Mouse (Mus musculus) liver, embryonic 12.5 days (tissue): ENCODE measurements at regions not wholly inside any gene's neighbourhood (a gene's known extent, or its start where the extent isn't known, plus 50 kb on each side); places are given as distances from the start of the nearest gene placed in this dataset.

Experiments used
- ATAC-seq: fragments of 200-750 bp; cut with Nextera tagmentation; 2 replicates; pipeline ENCODE4 v1.8.0; 2017; ENCODE audit warnings: moderate number of reproducible peaks, mild to moderate bottlenecking, moderate library complexity
- H3K27ac ChIP-seq: fragments of 300-500 bp; sonication (generic); 2 replicates; pipeline ENCODE4 v1.5.1; 2016; ENCODE audit warnings: mild to moderate bottlenecking
- H3K27me3 ChIP-seq: fragments of 300-500 bp; sonication (generic); replicated peaks from 2 replicates; pipeline ENCODE4 v1.6.1; 2016; ENCODE audit warnings: mild to moderate bottlenecking, moderate library complexity
- H3K36me3 ChIP-seq: fragments of 300-500 bp; sonication (generic); 2 replicates; pipeline ENCODE4 v1.6.1; 2016; ENCODE audit warnings: mild to moderate bottlenecking, moderate library complexity
- H3K4me1 ChIP-seq: fragments of 300-500 bp; sonication (generic); 2 replicates; pipeline ENCODE4 v1.6.1; 2016
- H3K4me2 ChIP-seq: fragments of 300-500 bp; sonication (generic); 2 replicates; pipeline ENCODE4 v1.6.1; 2016; ENCODE audit warnings: mild to moderate bottlenecking, moderate library complexity
- H3K4me3 ChIP-seq: fragments of 300-500 bp; sonication (generic); 2 replicates; pipeline ENCODE4 v1.5.1; 2016; ENCODE audit warnings: mild to moderate bottlenecking, moderate library complexity
- H3K9ac ChIP-seq: fragments of 300-500 bp; sonication (generic); 2 replicates; pipeline ENCODE4 v1.6.1; 2016; ENCODE audit warnings: mild to moderate bottlenecking, moderate library complexity
- H3K9me3 ChIP-seq: fragments of 300-500 bp; sonication (generic); replicated peaks from 2 replicates; pipeline ENCODE4 v1.6.1; 2016; ENCODE audit warnings: mild to moderate bottlenecking, moderate library complexity
- WGBS: fragments of 180-500 bp; shearing (Covaris S2); methylation state at CpG from one replicate; pipeline ENCODE4 v1.1.7; 2016; ENCODE audit not compliant: insufficient replicate concordance; 5-methylcytosine and 5-hydroxymethylcytosine counted together

DNA sequence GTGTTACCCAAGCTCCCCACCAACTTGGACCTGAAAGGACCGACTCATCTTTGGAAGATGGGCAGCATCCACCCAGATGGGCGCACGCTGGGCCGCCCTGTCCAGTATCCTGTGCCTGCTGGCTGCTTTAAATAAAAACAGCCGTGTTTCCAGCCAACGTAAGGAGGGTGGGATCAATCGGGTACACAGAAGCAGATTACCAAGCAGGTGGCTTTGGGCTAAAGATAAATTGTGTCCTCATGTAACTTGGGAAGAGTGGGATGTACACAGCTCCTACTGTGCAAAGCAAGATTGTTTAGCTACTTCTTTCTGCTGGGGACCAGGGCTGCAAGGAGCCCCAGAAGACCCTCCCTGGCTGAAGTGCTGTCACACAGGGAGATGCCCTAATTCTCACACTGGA, 310.6 kb upstream of the Dio3 start:
- no peak overlapping the region for H3K27ac ChIP-seq
- no peaks in the 10 kb centered on the region; the same call in 1 of the 2 replicates for H3K4me1 ChIP-seq
- no peak for ATAC-seq
- H3K9ac ChIP-seq, result no peak overlapping the region
- H3K27me3 ChIP-seq, result no peaks in the 10 kb centered on the region
- no peaks in the 10 kb centered on the region for H3K9me3 ChIP-seq
- no peak overlapping the region for H3K4me2 ChIP-seq
- H3K4me3 ChIP-seq, result no peak overlapping the region
- H3K36me3 ChIP-seq, result no peaks in the 10 kb centered on the region
- WGBS, result 69% methylated on average over 7 of the region's 7 CpGs

DNA sequence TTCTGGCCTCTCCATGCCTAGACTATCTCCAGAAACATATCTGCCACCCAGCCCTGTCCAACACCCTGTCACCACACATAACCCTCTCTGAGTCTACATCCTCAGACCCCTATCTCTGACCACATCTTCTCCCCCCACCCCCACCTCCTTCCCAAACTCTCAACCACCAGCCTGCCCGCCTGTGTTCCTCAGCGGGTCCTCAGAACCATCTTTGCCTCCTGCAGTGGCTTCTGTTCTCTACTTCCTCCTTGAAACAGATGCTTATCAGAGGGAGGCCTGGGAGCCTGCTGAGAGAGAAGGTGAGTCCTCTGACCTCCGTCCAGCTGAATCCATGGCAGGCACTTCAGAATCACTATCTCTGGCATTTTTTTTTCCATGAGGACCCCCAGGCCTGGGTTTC, 307.4 kb upstream of the Dio3 start:
- Histone ChIP-seq H3K27me3 (no peaks in the 10 kb centered on the region), H3K4me2 (no peak overlapping the region), H3K4me3 (no peak overlapping the region), H3K27ac (no peak overlapping the region), H3K9me3 (no peaks in the 10 kb centered on the region), H3K4me1 (no peaks in the 10 kb centered on the region; the same call in 1 of the 2 replicates), H3K36me3 (no peaks in the 10 kb centered on the region), H3K9ac (no peak overlapping the region)
- no peak for ATAC-seq
- WGBS, result 8% methylated on average over 3 of the region's 3 CpGs

- no peak overlapping the region for H3K9ac ChIP-seq
- H3K4me2 ChIP-seq, result no peak overlapping the region
- no peak overlapping the region for H3K27ac ChIP-seq
- no peaks in the 10 kb centered on the region for H3K27me3 ChIP-seq
- H3K9me3 ChIP-seq, result no peaks in the 10 kb centered on the region
- no peaks in the 10 kb centered on the region for H3K36me3 ChIP-seq
- no peaks in the 10 kb centered on the region; the same call in 1 of the 2 replicates for H3K4me1 ChIP-seq
- ATAC-seq, result no peak
- 38% methylated on average over 5 of the region's 5 CpGs for WGBS
- H3K4me3 ChIP-seq, result no peak overlapping the region
These were observed 306.4 kb upstream of the Dio3 start for GRCm38 (mm10) chr12:109972366-109973015.

GRCm38 (mm10) chr12:109973598-109973997, 305.3 kb upstream of the Dio3 start:
- 69% methylated on average over 4 of the region's 4 CpGs for WGBS
- no peak for ATAC-seq
- Histone ChIP-seq H3K27ac (no peak overlapping the region), H3K36me3 (no peaks in the 10 kb centered on the region), H3K4me2 (no peak overlapping the region), H3K4me1 (no peaks in the 10 kb centered on the region; the same call in 1 of the 2 replicates), H3K9me3 (no peaks in the 10 kb centered on the region), H3K9ac (no peak overlapping the region), H3K27me3 (no peaks in the 10 kb centered on the region), H3K4me3 (no peak overlapping the region)

DNA sequence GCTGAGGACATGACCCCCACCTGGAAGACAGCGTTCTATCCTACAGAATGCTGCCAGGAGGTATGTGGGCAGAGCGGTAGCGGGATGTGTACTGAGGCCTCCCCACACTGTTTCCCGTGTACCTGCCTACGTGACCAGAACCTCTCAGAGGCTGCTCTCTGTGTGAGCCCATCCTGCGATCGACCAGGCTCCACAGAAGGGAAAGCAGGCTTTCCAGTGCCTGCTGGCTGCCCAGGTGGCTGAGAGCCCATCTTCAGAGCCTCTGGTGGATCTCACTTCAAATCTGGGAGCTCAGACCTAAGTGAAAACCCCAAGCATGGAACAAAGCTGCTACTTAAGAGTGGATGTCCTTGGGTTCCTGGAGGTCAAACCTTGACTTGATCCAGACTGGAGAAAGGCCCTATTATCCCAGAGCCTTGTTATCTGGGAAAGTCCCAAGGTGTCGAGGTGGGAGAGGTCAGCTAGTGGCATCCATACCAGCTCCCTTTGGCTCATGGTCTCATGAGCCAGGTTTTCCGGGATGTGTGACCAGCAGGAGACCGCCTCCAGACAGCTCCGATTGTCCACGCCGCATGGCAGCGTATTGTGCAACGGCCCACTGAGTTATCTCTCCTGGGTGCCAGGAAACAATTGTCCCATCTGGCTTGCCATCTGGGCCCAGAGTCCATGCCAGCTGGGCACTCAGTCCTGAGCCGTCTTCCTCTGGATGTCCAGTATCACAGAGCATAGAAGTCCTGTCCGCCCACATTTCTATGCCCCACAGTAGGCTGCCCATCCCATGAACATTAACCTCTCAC, 303.5 kb upstream of the Dio3 start:
- Histone ChIP-seq H3K27ac (no peak overlapping the region), H3K4me3 (no peak overlapping the region), H3K9ac (no peak overlapping the region), H3K36me3 (no peaks in the 10 kb centered on the region), H3K4me1 (no peaks in the 10 kb centered on the region; the same call in 1 of the 2 replicates), H3K9me3 (no peaks in the 10 kb centered on the region), H3K27me3 (no peaks in the 10 kb centered on the region), H3K4me2 (no peak overlapping the region)
- ATAC-seq, result no peak; the same call in 1 of the 2 replicates
- 73% methylated on average over 17 of the region's 17 CpGs for WGBS

DNA sequence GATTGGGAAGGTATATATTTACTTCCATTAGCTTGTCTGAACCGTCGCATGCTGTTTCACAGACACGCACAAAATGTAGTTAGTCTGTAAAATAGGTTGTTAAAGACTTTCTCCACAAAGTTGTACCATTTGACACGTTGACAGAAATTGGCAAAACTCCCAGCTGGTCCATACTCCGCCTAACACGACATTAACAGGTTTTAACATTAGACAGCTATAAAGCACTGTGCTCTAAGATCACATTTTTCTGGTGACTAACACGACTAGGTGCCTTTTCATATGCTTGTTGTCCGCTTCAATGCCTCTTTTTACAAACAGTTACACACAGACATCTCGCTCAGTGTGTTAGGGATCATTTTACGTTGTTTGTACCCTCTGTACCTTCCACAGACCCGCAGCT, 294.2 kb upstream of the Dio3 start:
- Histone ChIP-seq H3K4me1 (no peaks in the 10 kb centered on the region), H3K36me3 (no peaks in the 10 kb centered on the region), H3K9ac (no peak overlapping the region), H3K9me3 (no peaks in the 10 kb centered on the region), H3K27ac (no peak overlapping the region), H3K4me3 (no peak overlapping the region), H3K27me3 (no peaks in the 10 kb centered on the region), H3K4me2 (no peak overlapping the region)
- 69% methylated on average over 11 of the region's 11 CpGs for WGBS
- no peak for ATAC-seq

- WGBS, result 79% methylated on average over 7 of the region's 7 CpGs
- Histone ChIP-seq H3K27ac (no peak overlapping the region), H3K36me3 (no peaks in the 10 kb centered on the region), H3K4me2 (no peak overlapping the region), H3K9me3 (no peaks in the 10 kb centered on the region), H3K9ac (no peak overlapping the region), H3K27me3 (no peaks in the 10 kb centered on the region), H3K4me1 (no peaks in the 10 kb centered on the region), H3K4me3 (no peak overlapping the region)
- no peak for ATAC-seq
These were observed 285.5 kb upstream of the Dio3 start for GRCm38 (mm10) chr12:109993410-109993809.

DNA sequence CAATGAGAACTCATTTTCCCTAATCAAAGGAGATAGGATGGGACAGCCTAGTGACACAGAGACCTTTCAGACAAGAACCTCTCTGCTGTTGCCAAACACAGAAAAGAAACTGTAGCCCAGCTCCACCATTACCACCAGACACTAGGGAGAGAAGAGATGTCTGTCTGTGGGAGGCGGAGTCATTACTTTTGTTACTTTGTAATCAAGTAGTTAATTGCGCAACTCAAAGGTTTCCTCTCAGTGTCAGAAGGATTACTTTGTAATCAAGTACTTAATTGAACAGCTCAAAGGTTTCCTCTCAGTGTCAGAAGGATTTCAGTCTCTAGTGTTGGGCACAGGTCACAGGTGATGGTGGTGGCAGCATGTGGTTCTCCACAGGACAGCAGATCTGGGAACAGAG, 276.2 kb upstream of the Dio3 start:
- Histone ChIP-seq H3K4me2 (no peak overlapping the region), H3K9ac (no peak overlapping the region), H3K36me3 (no peaks in the 10 kb centered on the region), H3K4me3 (no peak overlapping the region), H3K27ac (no peak overlapping the region), H3K9me3 (no peaks in the 10 kb centered on the region), H3K27me3 (no peaks in the 10 kb centered on the region), H3K4me1 (no peaks in the 10 kb centered on the region)
- WGBS, result 73% methylated on average over 2 of the region's 2 CpGs
- no peak for ATAC-seq

DNA sequence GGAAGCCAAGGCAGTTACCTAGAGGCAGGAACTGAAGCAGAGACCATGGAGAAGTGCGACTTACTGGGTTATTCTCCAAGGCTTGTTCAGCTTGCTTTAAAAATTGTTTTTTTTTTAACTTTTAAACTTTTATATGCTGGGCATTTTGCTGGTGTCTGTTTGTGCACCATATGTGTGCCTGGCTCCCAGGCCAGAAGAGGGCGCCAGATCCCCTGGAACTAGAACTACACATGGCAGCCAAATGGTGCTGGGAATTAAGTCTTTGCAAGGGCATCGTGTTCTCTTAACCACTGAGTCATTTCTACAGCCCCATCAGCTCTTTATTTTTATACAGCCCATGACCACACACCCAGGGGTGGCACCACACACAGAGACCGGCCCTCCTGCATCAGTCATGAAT, 269.7 kb upstream of the Dio3 start:
- no peak overlapping the region for H3K4me3 ChIP-seq
- no peaks in the 10 kb centered on the region for H3K4me1 ChIP-seq
- no peaks in the 10 kb centered on the region for H3K36me3 ChIP-seq
- H3K27ac ChIP-seq, result no peak overlapping the region
- no peak overlapping the region for H3K4me2 ChIP-seq
- H3K9me3 ChIP-seq, result no peaks in the 10 kb centered on the region
- no peaks in the 10 kb centered on the region for H3K27me3 ChIP-seq
- WGBS, result 28% methylated on average over 4 of the region's 4 CpGs
- ATAC-seq, result no peak
- no peak overlapping the region for H3K9ac ChIP-seq

DNA sequence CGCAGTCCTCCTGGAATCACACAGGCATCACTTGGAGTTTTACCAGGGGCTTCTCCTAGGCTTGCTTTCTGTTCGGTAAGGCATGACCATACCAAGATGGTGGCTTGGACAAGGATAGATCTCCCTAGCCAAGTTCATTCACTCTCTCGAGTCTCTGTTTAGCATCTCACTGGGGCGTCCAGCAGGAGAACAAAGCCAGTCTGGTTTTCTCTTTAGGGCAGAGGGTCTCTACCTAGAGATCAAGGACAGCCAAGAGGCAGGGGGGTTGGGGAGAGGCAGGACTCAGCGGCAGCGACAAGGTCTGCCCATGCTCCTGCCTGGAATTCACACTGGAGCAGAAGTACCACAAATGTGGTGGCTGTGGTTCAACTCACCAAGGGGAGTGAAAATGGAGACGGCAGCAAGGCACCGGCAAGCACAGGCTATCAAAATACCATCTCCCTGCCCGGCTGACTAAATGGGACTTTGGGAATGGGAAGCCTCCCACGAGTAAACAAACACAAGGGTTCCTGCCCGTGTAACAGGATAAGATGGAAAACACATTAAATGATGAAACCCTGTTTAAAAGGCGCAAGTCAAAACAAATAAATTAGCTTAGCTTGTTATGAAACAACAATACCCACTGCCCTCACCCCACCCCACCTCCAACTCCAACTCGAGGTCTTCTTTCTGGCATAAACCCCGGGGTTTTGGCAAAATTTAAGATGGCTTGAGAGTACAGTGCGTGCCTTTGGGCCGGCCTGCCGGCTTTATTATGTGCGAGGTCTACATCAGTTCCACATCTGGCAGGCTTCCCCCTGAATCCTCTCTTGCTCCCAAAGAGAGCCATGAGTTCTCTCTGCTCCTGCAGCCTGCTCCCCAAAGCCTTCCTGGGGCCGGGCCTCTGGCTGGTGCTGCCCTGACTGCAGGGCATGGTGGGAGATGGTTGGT, 258.1 kb upstream of the Dio3 start:
- Histone ChIP-seq H3K9ac (no peak overlapping the region), H3K27me3 (no peaks in the 10 kb centered on the region), H3K4me1 (no peaks in the 10 kb centered on the region), H3K4me2 (no peak overlapping the region), H3K9me3 (no peaks in the 10 kb centered on the region), H3K27ac (peak overlapping the region; percentile 54), H3K4me3 (no peak overlapping the region), H3K36me3 (no peaks in the 10 kb centered on the region)
- no peak for ATAC-seq
- WGBS, result 61% methylated on average over 19 of the region's 19 CpGs

DNA sequence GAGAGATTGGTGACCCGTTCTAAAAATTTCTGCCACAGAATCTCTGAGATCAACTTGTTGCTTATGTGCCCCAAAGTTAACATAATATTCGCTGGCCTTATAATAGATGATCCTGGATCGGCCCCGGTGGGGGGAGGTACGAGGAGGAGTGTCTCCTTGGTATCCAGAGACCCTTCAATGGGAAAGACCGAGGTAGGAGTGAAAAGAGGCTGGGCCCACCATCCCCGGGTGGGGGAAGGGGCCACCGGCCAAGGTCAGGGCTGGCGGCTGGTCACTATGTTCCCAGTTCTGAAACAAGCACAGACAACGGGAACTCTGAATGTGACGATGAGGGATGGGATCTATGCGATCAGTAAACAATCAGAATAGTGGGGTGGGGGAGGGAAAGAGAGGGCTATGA, 257.2 kb upstream of the Dio3 start:
- WGBS, result 73% methylated on average over 12 of the region's 12 CpGs
- ATAC-seq, result no peak
- H3K4me2 ChIP-seq, result peak overlapping the region; percentile 18; the same call in 1 of the 2 replicates
- no peak overlapping the region for H3K4me3 ChIP-seq
- H3K27me3 ChIP-seq, result no peaks in the 10 kb centered on the region
- H3K36me3 ChIP-seq, result no peaks in the 10 kb centered on the region
- 0 out of 2 replicates have a peak, but pooled peaks cover 3% of the 10 kb centered on the region for H3K4me1 ChIP-seq
- H3K9ac ChIP-seq, result no peak overlapping the region
- no peaks in the 10 kb centered on the region for H3K9me3 ChIP-seq
- peak overlapping the region; percentile 54 for H3K27ac ChIP-seq

- ATAC-seq, result no peak
- no peak overlapping the region for H3K4me2 ChIP-seq
- 0 out of 2 replicates have a peak, but pooled peaks cover 3% of the 10 kb centered on the region for H3K4me1 ChIP-seq
- no peaks in the 10 kb centered on the region for H3K27me3 ChIP-seq
- no peaks in the 10 kb centered on the region for H3K9me3 ChIP-seq
- WGBS, result 65% methylated on average over 6 of the region's 6 CpGs
- no peak overlapping the region; the same call in 1 of the 2 replicates for H3K27ac ChIP-seq
- no peak overlapping the region for H3K4me3 ChIP-seq
- H3K9ac ChIP-seq, result no peak overlapping the region
- no peaks in the 10 kb centered on the region for H3K36me3 ChIP-seq
These were observed 256.2 kb upstream of the Dio3 start for GRCm38 (mm10) chr12:110022631-110023030.
